Mouse (Mus musculus): ENCODE measurements around the gene Slc16a10. TPM values are rescaled to one million over a fixed set of nuclear protein-coding genes. Genes with fewer than 3 reads are reported as not detected.

Gene Slc16a10
- polyA plus RNA-seq (2012; rRNA removed) = 4.7 and 5.3 TPM in 2 replicates

GRCm38 (mm10) chr10:40141864-40142523 is at the start of gene Slc16a10:
Gene Slc16a10 (minus strand): TSS chr10:40142258.

GRCm38 (mm10) chr10:40024554-40025428 is 117.3 kb downstream of the Slc16a10 start, which contains the start of gene Mfsd4b1:
Gene Mfsd4b1 (minus strand): TSS chr10:40025268.

GRCm38 (mm10) chr10:39986466-39986865 is 155.6 kb downstream of the Slc16a10 start, which contains the start of gene Mfsd4b5:
Gene Mfsd4b5 (minus strand): TSS chr10:39986646.

Other genes starting within 250 kb of the Slc16a10 start
- 8.7 and 11.8 TPM in 2 replicates for gene Mfsd4b4, start 243.0 kb downstream of the Slc16a10 start, polyA plus RNA-seq (2012; rRNA removed)
- gene Mfsd4b2, start 215.3 kb downstream of the Slc16a10 start, polyA plus RNA-seq (2012; rRNA removed) = 0.02 TPM in 1 of 2 replicates, not detected in the other
- gene Mfsd4b3, start 182.1 kb downstream of the Slc16a10 start, polyA plus RNA-seq (2012; rRNA removed) = 0.04 and 0.16 TPM in 2 replicates
- 0.01 TPM in 1 of 2 replicates, not detected in the other for gene Mfsd4b5, start 155.6 kb downstream of the Slc16a10 start, polyA plus RNA-seq (2012; rRNA removed)
- gene Mfsd4b1, start 117.0 kb downstream of the Slc16a10 start, polyA plus RNA-seq (2012; rRNA removed) = 0.05 and 0.08 TPM in 2 replicates
- 41.0 and 55.0 TPM in 2 replicates for gene Rpf2, start 104.8 kb upstream of the Slc16a10 start, polyA plus RNA-seq (2012; rRNA removed)
- 103 and 104 TPM in 2 replicates for gene Gtf3c6, start 115.8 kb upstream of the Slc16a10 start, polyA plus RNA-seq (2012; rRNA removed)
- gene Amd1, start 159.9 kb upstream of the Slc16a10 start, polyA plus RNA-seq (2012; rRNA removed) = 98.2 and 105 TPM in 2 replicates
- gene Cdk19, start 197.3 kb upstream of the Slc16a10 start, polyA plus RNA-seq (2012; rRNA removed) = 11.8 and 17.5 TPM in 2 replicates

Measured in central nervous system, embryonic 11.5 days (tissue).